Mouse (Mus musculus): ENCODE results near the gene Dcn. TPM values are rescaled to one million over a fixed set of nuclear protein-coding genes. Genes with fewer than 3 reads are reported as not detected.

Dcn gene
- polyA plus RNA-seq, 1 experiment: 97.6 TPM

DNA sequence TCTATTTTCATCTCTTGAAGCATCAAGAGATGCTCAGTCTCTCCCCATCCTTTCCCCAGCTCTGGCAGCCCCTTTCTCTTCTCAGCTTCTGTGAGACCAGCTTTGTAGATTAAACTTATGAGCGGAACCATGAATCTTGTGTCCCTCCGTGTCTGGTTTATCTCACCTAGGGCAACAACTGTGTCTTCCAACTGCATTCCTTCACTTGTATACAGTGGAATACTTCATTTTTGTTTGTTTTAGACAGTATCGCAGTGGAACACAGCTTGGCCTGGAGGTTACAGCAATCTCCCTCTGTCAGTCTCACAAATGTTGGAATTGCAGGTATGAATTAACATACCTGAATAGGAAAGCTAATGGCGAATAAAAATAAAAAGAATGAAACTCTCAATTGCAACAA is 58.8 kb downstream of the Dcn start:
- 85% methylated on average over 4 of the region's 4 CpGs for WGBS
- no peak for DNase-seq
- TF ChIP-seq POLR2A (IDR thresholded peaks at IDR 0.05; ENCODE audit: low read depth, low read length) (no peak), CTCF (conservative IDR thresholded peaks at IDR 0.05; ENCODE audit: insufficient read depth, insufficient read length, low read depth, low read length) (no peak)
- Histone ChIP-seq H3K4me1 (ENCODE audit: control insufficient read depth, insufficient read depth, low read length) (no peaks in the 10 kb centered on the region), H3K4me3 (ENCODE audit: insufficient read depth, low read depth, low read length) (no peak overlapping the region), H3K27me3 (replicated peaks; ENCODE audit: control insufficient read depth, insufficient read depth, low read length) (no peaks in the 10 kb centered on the region), H3K36me3 (ENCODE audit: control insufficient read depth, insufficient read depth, low read length) (no peaks in the 10 kb centered on the region), H3K27ac (ENCODE audit: insufficient read depth, low read depth, low read length) (no peak overlapping the region)

DNA sequence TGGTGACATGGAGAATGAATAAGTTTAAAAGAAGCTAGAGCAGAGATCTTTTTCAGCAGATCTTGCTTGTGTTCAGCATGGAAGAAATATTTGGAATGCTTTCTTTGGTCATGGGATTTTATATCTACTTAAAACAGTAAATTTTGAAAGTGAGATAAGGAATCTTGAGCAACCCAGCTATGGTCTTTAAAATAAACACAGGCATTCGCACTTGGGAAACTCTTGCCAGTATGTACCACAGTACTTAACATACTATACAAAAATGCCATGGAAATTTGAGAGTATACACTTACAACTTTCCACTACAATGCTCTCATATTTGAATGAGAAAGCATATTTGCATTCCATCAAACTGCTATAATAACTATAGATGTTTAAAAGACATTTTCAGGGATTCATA is 68.3 kb downstream of the Dcn start:
- WGBS: 61% methylated on average over 1 of the region's 1 CpGs
- no peak for DNase-seq
- H3K4me3 ChIP-seq (ENCODE audit: insufficient read depth, low read depth, low read length): no peak overlapping the region
- no peaks in the 10 kb centered on the region for H3K36me3 ChIP-seq (ENCODE audit: control insufficient read depth, insufficient read depth, low read length)
- H3K27me3 ChIP-seq (replicated peaks; ENCODE audit: control insufficient read depth, insufficient read depth, low read length): no peaks in the 10 kb centered on the region
- H3K4me1 ChIP-seq (ENCODE audit: control insufficient read depth, insufficient read depth, low read length): no peaks in the 10 kb centered on the region
- TF ChIP-seq POLR2A (IDR thresholded peaks at IDR 0.05; ENCODE audit: low read depth, low read length): no peak
- TF ChIP-seq CTCF (conservative IDR thresholded peaks at IDR 0.05; ENCODE audit: insufficient read depth, insufficient read length, low read depth, low read length): no peak
- no peak overlapping the region for H3K27ac ChIP-seq (ENCODE audit: insufficient read depth, low read depth, low read length)

DNA sequence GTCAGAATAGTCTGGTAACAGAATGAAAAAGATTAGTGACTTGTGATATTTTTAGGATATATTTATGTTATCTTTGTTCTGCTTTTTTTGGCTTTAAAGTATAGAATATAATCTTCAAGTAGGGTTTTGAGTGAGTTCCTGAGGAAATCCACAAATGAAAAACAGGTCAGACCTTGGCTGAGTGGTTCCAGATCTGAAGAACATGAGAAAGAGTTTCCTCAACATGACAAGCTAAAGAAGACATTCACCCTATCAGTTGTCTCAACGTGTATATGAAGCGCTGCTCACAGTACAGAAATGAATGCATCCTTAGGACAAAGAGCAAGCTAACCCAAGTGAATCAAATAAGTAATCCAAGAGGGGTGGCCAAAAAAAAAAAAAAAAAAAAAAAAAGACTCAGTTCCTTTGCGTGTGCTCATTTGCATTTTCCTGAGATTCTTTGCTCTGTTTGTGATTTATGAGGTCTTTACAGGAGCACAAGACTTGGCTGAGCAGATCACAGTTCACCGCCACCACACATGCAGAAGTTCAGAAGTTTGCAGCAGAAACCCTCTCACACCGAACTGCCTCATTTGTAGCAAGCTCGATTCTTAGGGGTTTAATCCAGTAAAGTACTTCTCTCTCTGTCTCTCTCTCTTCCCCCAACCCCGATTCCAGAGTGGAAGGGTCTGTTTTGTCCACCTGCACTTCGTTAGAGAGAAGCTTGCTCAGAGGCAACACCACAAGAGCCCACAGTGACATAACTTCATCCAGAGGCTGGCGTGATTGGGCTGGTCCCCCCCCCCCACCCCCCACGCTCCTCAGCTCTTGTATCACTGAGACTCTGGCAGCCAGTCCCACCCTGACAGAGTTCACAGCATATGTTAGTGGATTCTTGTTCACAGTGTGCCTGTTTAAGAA is 85.8 kb downstream of the Dcn start, which contains the start of gene Lum:
TSS of gene Lum (plus strand) at position 172 of the 900 bp plus-strand sequence.
- 20% methylated on average over 10 of the region's 10 CpGs for WGBS
- H3K27ac ChIP-seq (ENCODE audit: insufficient read depth, low read depth, low read length): no peak within 1 kb of the TSS

GRCm38 (mm10) chr10:97567489-97568135 is 88.2 kb downstream of the Dcn start:
- Histone ChIP-seq H3K4me3 (ENCODE audit: insufficient read depth, low read depth, low read length) (no peak overlapping the region), H3K27ac (ENCODE audit: insufficient read depth, low read depth, low read length) (no peak overlapping the region), H3K4me1 (ENCODE audit: control insufficient read depth, insufficient read depth, low read length) (no peaks in the 10 kb centered on the region), H3K36me3 (ENCODE audit: control insufficient read depth, insufficient read depth, low read length) (no peaks in the 10 kb centered on the region), H3K27me3 (replicated peaks; ENCODE audit: control insufficient read depth, insufficient read depth, low read length) (no peaks in the 10 kb centered on the region)
- TF ChIP-seq CTCF (conservative IDR thresholded peaks at IDR 0.05; ENCODE audit: insufficient read depth, insufficient read length, low read depth, low read length) (no peak), POLR2A (IDR thresholded peaks at IDR 0.05; ENCODE audit: low read depth, low read length) (no peak)
- WGBS: 64% methylated on average over 8 of the region's 8 CpGs
- DNase-seq: peak; percentile 7

More for the DNA sequence above, 85.8 kb downstream of the Dcn start, which contains the start of gene Lum:
- H3K27me3 ChIP-seq (replicated peaks; ENCODE audit: control insufficient read depth, insufficient read depth, low read length): no peaks in the 10 kb centered on the region
- no peak within 1 kb of the TSS for H3K4me3 ChIP-seq (ENCODE audit: insufficient read depth, low read depth, low read length)
- no peaks in the 10 kb centered on the region for H3K4me1 ChIP-seq (ENCODE audit: control insufficient read depth, insufficient read depth, low read length)
- no peaks in the 10 kb centered on the region for H3K36me3 ChIP-seq (ENCODE audit: control insufficient read depth, insufficient read depth, low read length)
- no peak for DNase-seq
- TF ChIP-seq CTCF (conservative IDR thresholded peaks at IDR 0.05; ENCODE audit: insufficient read depth, insufficient read length, low read depth, low read length) (no peak), POLR2A (IDR thresholded peaks at IDR 0.05; ENCODE audit: low read depth, low read length) (no peak)

Other genes starting within 250 kb of the Dcn start
- 6.4 and 7.9 TPM in 2 replicates for gene Lum, start 85.5 kb downstream of the Dcn start, polyA plus RNA-seq (2012; rRNA removed)
- not detected in 2 replicates for gene Kera, start 127.3 kb downstream of the Dcn start, polyA plus RNA-seq (2012; rRNA removed)
- 0.22 and 0.43 TPM in 2 replicates for gene Epyc, start 164.5 kb downstream of the Dcn start, polyA plus RNA-seq (2012; rRNA removed)
- gene Ccer1, start 213.4 kb downstream of the Dcn start, polyA plus RNA-seq (2012; rRNA removed): 0.03 and 0.04 TPM in 2 replicates
- gene C030005K15Rik, start 247.1 kb downstream of the Dcn start, polyA plus RNA-seq (2012; rRNA removed): not detected in 2 replicates

All from kidney, adult 2 months (tissue).